In genomic region chr17:3200328-3200727, GRCm38 (mm10) we compare ENCODE assay signal across 11 mouse cellular contexts.
A peak's percentile ranks its signal among the peaks of the same experiment; 100 is the strongest.
DNase-seq lines count a peak whose midpoint lies in the region; ATAC-seq and TF ChIP-seq lines count a peak whose summit lies in the region.
"Had no signal": no experiment of that assay in that cellular context is flagged by ENCODE, and none has a peak within 500 bp of the region (broad histone marks: within the 10 kb centered on the region; RNA-seq: fewer than 3 reads in every experiment).

No protein-coding gene starts in this region.

- no peak for TF ChIP-seq EP300 in stomach, postnatal 0 days (optimal IDR thresholded peaks at IDR 0.05)

- no peak overlapping the region for H3K4me2 ChIP-seq in stomach, postnatal 0 days (replicated peaks; ENCODE audit: low read depth)
- H3K4me2 ChIP-seq in forebrain, postnatal 0 days (ENCODE audit: low read depth), result no peak overlapping the region
- H3K4me2 ChIP-seq: lung, embryonic 14.5 days had no signal

- H3K4me1 ChIP-seq in stomach, postnatal 0 days (replicated peaks; ENCODE audit: control insufficient read depth, insufficient read depth), result no peaks in the 10 kb centered on the region
- no peaks in the 10 kb centered on the region for H3K4me1 ChIP-seq in forebrain, postnatal 0 days (ENCODE audit: insufficient read depth)

- H3K4me3 ChIP-seq in stomach, postnatal 0 days (ENCODE audit: low read depth, low read length), result no peak overlapping the region
- no peak overlapping the region for H3K4me3 ChIP-seq in forebrain, postnatal 0 days (ENCODE audit: low read depth, low read length)

- no peak overlapping the region for H3K27ac ChIP-seq in stomach, postnatal 0 days (replicated peaks)
- H3K27ac ChIP-seq in forebrain, postnatal 0 days (ENCODE audit: low read depth, low read length), result no peak overlapping the region

- H3K9ac ChIP-seq in stomach, postnatal 0 days (ENCODE audit: low read length), result no peak overlapping the region
- no peak overlapping the region for H3K9ac ChIP-seq in forebrain, postnatal 0 days
- H3K9ac ChIP-seq: lung, embryonic 14.5 days had no signal

- ATAC-seq in stomach, postnatal 0 days (ENCODE audit: low FRiP score, low TSS enrichment), result peak; percentile 51; the same call in 1 of the 2 replicates
- no peak; the same call in 1 of the 2 replicates for ATAC-seq in forebrain, postnatal 0 days
- ATAC-seq: inflammation-experienced regulatory T-cells, adult 6 months had no signal

- no peaks in the 10 kb centered on the region for H3K27me3 ChIP-seq in stomach, postnatal 0 days (ENCODE audit: control insufficient read depth, insufficient read depth, low read length)
- no peaks in the 10 kb centered on the region for H3K27me3 ChIP-seq in forebrain, postnatal 0 days (ENCODE audit: insufficient read depth, low read length)

- intact Hi-C loops in left cerebral cortex, postnatal 4 days (cut with DNase I), result no loop called here

- DNase-seq in adrenal gland, adult 2 months, result peak; percentile 18
- no peak for DNase-seq in adrenal gland, adult (ENCODE audit: inconsistent age in 2 of 2, low spot score in 1 of 2)
- peak; percentile 49 for DNase-seq in lung, postnatal 10 days
- DNase-seq in lung, postnatal 25 days (ENCODE audit: low spot score), result no peak
- DNase-seq in heart, adult 9 months (ENCODE audit: low spot score in 2 of 2), result peak; percentile 19 to 31
- DNase-seq in stomach, postnatal 0 days (ENCODE audit: low spot score), result no peak
- DNase-seq in forebrain, postnatal 0 days, result no peak
- no peak for DNase-seq in left cerebral cortex, postnatal 4 days
- DNase-seq: cerebellum, postnatal 36 days; lung, embryonic 14.5 days had no signal

- no peaks in the 10 kb centered on the region for H3K9me3 ChIP-seq in stomach, postnatal 0 days (ENCODE audit: control insufficient read depth, low read length)
- H3K9me3 ChIP-seq in forebrain, postnatal 0 days (ENCODE audit: low read length), result no peaks in the 10 kb centered on the region

- 85% methylated on average over 8 of the region's 8 CpGs for WGBS in stomach, postnatal 0 days
- 85% methylated on average over 8 of the region's 8 CpGs for WGBS in forebrain, postnatal 0 days

- TF ChIP-seq CTCF in stomach, postnatal 0 days (IDR thresholded peaks at IDR 0.05; ENCODE audit: low read depth), result no peak
- TF ChIP-seq CTCF in forebrain, postnatal 0 days (IDR thresholded peaks at IDR 0.05; ENCODE audit: low read depth), result no peak

- H3K36me3 ChIP-seq in stomach, postnatal 0 days (ENCODE audit: control insufficient read depth, insufficient read depth, low read length), result 0 out of 2 replicates have a peak, but pooled peaks cover 8% of the 10 kb centered on the region
- H3K36me3 ChIP-seq in forebrain, postnatal 0 days (ENCODE audit: insufficient read depth), result peaks cover 36% of the 10 kb centered on the region

Comparison
In these comparisons a context has a peak if more than half of its experiments do, and no peak if none do; other contexts are left out.
1. DNase-seq: peak in adrenal gland, adult 2 months (single experiment), lung, postnatal 10 days (single experiment) and heart, adult 9 months (2 of 2); none in adrenal gland, adult (0 of 2), lung, postnatal 25 days (single experiment), stomach, postnatal 0 days (single experiment), forebrain, postnatal 0 days (single experiment) and left cerebral cortex, postnatal 4 days (single experiment).